Mouse (Mus musculus) lung, adult 2 months (tissue): Measurements from ENCODE around the gene Ces1e. TPM values are rescaled to one million over a fixed set of nuclear protein-coding genes. Genes with fewer than 3 reads are reported as not detected.
"Not testable (repeated sequence)": the region's sequence is repeated elsewhere in the genome, so short reads cannot be mapped to it uniquely, and the experiment has no call there.

ENCODE experiments used
- DNase-seq: peaks from one replicate; pipeline ENCODE4 v3.0.0; 2022
- H3K4me1 ChIP-seq: fragments of 200-500 bp; 2 replicates; pipeline ENCODE4 v1.6.1; 2011; ENCODE audit warnings: low read length; ENCODE audit not compliant: control insufficient read depth, insufficient read depth
- H3K4me3 ChIP-seq: fragments of 200-500 bp; replicated peaks from 2 replicates; pipeline ENCODE3; 2011; ENCODE audit warnings: low read depth, mild to moderate bottlenecking, control low read depth, low read length; ENCODE audit errors: extremely low read depth
- CTCF ChIP-seq: fragments of 200-500 bp; IDR thresholded peaks from 2 replicates; pipeline ENCODE4 v1.5.1; 2011; ENCODE audit warnings: mild to moderate bottlenecking, low read length, control low read depth; ENCODE audit not compliant: insufficient read depth
- POLR2A ChIP-seq: fragments of 200-500 bp; IDR thresholded peaks from 2 replicates; pipeline ENCODE4 v1.6.1; 2011; ENCODE audit warnings: low read depth, mild to moderate bottlenecking, control low read depth, low read length, borderline replicate concordance; ENCODE audit errors: extremely low read depth
- WGBS: fragments of 180-500 bp; shearing (Covaris S2); methylation state at CpG from one replicate; pipeline ENCODE4 v1.1.7; 2018; 5-methylcytosine and 5-hydroxymethylcytosine counted together
- polyA plus RNA-seq: library from polyadenylated mRNA; depleted of rRNA; stranded (reverse); fragments of >200 nt; gene quantifications from 2 replicates; pipeline ENCODE4 v1.2.3, GENCODE M21; 2012

Gene Ces1e
- polyA plus RNA-seq, 1 experiment, result 8.1 TPM

DNA sequence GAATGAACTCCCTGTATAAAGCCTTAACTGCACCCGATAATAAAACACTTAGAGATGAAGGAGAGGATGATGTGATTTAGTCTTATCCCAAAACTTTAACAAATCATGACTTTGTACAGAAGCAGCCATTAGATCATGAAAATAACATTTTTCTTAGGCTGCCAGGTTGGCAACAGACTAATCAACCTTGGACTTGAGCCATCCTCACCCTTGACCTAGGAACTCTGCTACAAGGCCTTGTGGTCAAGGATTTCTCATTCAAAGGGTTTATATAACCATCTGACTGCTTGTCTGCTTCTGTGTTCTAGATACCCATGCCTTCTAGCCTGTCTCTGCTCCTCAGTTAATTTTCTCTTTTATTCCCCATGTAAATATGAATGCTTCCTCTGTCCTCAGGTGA is 5.3 kb upstream of the Ces1e start:
- 80% methylated on average over 1 of the region's 1 CpGs for WGBS
- TF ChIP-seq POLR2A, result no peak
- TF ChIP-seq CTCF, result no peak
- Histone ChIP-seq H3K4me1 (no peaks in the 10 kb centered on the region), H3K4me3 (no peak overlapping the region)
- no peak for DNase-seq

DNA sequence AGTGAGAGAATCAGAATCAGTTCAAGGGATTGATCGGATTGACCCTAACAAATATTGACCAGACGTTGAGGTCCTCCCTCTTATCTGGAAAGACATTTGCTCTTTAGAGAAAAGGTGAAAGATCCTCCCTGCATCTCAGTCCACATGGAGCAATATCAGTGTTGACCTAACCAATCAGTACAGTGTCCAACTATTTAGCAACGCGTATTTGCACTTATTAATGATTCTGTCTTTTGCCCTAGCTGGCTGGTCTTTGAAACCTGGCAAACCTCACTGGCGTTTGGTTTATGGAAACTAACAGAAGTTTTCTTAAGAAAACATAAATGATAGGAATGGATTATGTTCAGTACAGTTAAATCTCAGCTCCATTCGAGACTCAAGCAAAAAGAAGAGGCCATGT is 4.6 kb upstream of the Ces1e start:
- TF ChIP-seq POLR2A (no peak), CTCF (no peak)
- no peaks in the 10 kb centered on the region for H3K4me1 ChIP-seq
- WGBS, result 71% methylated on average over 6 of the region's 6 CpGs
- no peak for DNase-seq
- H3K4me3 ChIP-seq, result no peak overlapping the region

DNA sequence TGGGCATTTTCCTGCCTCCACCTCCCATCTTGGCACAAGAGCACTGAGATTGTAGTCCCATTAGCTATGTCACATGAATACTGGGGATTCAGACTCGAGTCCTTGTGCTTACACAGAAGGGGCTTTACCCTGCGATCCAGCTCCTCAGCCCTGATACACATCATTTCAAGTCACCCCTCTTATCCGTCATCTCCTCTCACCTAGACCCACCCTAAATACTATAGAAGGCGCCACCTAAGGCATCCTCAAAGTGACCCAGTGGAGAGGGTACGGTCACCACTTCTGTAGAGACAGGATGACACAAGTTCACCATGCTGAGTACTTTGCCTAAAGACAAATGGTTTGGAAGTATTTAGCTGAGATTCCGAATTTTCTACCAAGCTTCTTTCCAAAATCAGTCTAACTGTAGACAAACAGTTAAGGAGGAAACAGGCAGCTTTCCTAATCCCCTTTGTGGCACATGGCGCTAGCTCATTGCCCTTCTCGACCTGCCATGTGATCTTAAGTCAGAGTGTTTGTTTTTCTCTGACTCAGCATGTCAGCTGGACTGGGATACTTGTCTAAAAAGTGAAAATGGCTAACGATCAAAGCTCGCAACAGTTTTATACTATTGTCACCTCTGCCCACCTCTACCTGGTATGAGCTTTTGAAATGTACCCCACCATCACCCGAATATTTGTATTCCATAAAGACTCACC is 597 bp downstream of the Ces1e start:
- TF ChIP-seq CTCF (no peak), POLR2A (no peak)
- H3K4me1 ChIP-seq, result no peaks in the 10 kb centered on the region
- WGBS, result 43% methylated on average over 11 of the region's 11 CpGs
- DNase-seq, result peak; percentile 42
- H3K4me3 ChIP-seq, result peak overlapping the region; percentile 30

DNA sequence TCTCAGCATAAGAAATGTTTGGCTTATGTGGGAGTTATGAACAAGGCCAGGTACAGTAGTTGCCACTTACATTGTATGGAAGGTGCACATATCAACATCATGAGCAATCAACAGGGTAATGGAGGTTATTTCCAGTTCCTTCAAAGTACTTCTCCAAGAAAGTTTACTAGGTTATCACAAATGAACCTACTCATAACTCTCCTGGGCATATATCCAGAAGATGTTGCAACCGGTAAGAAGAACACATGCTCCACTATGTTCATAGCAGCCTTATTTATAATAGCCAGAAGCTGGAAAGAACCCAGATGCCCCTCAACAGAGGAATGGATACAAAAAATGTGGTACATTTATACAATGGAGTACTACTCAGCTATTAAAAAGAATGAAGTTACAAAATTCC is 2.9 kb downstream of the Ces1e start:
- not testable (repeated sequence) for H3K4me1 ChIP-seq, H3K4me3 ChIP-seq, DNase-seq
- WGBS, result 71% methylated on average over 1 of the region's 1 CpGs

DNA sequence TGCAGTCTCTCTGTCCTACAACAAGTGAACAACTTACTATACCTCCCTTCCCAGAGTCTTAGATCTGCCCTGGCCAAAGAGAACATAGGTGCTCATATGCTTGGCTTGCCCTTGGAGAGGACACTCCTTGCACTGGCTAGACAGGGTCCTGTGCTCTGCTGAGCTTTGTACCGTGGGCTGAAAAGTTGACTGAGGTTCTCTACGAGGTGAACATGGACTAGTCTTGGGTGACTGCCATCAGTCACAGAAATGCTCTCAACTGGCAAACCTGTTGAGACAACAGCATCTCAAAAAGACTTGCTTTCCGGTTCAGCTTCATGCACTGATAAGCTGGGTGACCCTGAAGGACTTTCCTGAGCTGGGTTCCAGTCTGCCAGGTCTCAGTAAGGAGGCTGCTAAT is 7.5 kb downstream of the Ces1e start:
- no peak overlapping the region for H3K4me3 ChIP-seq
- no peak for DNase-seq
- WGBS, result 51% methylated on average over 3 of the region's 3 CpGs
- no peaks in the 10 kb centered on the region for H3K4me1 ChIP-seq
- no peak for TF ChIP-seq POLR2A
- no peak for TF ChIP-seq CTCF

DNA sequence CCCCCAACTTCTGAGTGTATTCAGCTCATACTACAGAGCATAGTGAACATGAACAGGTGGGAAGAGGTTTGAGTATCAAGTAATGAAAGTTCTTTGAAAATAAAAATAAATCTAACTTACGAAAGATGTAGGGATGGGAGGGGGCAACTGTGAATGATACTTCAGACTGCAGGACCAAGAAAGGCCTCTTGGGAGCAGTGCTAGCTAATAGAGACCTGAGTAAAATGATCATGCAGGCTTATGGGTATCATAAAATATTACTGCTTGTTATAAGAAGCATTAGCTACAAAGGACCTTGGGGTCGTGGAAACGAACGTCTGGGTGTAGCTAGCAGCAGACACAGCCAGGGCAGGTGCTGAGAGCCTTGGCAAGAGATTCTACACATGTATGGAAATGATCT is 11.6 kb downstream of the Ces1e start:
- Histone ChIP-seq H3K4me1 (no peaks in the 10 kb centered on the region), H3K4me3 (no peak overlapping the region)
- TF ChIP-seq POLR2A (no peak), CTCF (no peak)
- no peak for DNase-seq
- WGBS, result 63% methylated on average over 4 of the region's 4 CpGs

DNA sequence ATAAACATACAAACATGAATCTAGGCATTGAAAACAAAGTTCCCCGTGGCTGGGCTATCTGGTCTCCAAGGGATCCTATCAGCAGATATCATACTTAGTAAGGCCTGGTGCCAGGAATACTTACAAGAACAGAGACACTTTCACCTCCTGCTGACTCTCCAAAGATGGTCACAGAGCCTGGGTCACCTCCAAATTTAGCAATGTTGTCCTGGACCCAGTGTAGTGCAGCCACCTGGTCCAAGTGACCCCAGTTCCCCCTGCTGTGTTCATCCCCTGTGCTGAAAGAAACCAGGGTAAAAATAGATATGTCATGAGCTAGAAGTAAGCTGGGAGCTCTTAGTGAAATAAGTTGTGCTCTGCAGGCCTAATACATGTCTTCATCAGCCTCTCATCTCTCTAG is 12.0 kb downstream of the Ces1e start:
- WGBS, result 32% methylated on average over 1 of the region's 1 CpGs
- no peak for DNase-seq
- no peak for TF ChIP-seq CTCF
- TF ChIP-seq POLR2A, result no peak
- no peak overlapping the region for H3K4me3 ChIP-seq
- no peaks in the 10 kb centered on the region for H3K4me1 ChIP-seq

DNA sequence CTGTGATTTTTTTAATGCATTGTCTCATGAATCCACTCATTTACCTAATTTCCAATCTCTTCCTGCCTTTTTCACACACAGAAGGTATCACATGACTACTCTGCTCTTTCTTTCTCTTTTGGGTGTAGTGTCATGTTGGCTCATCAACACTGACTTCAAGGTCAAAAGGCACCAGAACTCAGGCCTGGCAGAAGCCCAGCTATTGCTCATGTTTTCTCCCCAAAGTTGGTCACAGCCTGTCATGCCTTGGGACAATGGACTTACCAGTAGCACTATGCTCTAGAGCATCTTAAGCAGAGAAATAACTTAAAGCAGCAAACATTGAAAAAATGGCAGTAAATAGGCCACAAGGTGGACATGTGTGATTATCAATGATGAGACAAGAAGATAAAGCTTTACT is 18.3 kb downstream of the Ces1e start:
- no peak for DNase-seq
- H3K4me3 ChIP-seq, result no peak overlapping the region
- no peaks in the 10 kb centered on the region for H3K4me1 ChIP-seq
- no peak for TF ChIP-seq POLR2A
- TF ChIP-seq CTCF, result no peak

DNA sequence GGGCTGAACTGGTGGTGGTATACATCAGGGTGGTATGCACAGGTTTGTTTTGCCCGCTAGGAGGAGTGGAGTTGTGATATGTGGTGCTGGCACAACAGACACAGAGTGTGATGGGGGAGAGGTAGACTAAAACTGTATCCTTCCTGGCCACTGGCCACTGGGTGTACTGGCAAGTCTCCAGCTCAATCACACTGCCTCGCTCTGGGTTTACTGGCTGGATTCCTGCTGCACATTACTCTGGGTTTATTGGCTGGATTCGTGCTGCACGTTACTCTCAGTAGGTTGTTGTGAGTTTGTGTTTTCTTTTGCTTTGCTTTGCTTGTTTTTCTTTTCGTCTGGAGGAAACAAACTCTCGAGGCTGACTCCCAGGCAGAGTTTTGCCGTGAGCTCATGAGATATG is 30.3 kb downstream of the Ces1e start:
- 35% methylated on average over 7 of the region's 7 CpGs for WGBS
- DNase-seq, H3K4me1 ChIP-seq, H3K4me3 ChIP-seq: not testable (repeated sequence)

DNA sequence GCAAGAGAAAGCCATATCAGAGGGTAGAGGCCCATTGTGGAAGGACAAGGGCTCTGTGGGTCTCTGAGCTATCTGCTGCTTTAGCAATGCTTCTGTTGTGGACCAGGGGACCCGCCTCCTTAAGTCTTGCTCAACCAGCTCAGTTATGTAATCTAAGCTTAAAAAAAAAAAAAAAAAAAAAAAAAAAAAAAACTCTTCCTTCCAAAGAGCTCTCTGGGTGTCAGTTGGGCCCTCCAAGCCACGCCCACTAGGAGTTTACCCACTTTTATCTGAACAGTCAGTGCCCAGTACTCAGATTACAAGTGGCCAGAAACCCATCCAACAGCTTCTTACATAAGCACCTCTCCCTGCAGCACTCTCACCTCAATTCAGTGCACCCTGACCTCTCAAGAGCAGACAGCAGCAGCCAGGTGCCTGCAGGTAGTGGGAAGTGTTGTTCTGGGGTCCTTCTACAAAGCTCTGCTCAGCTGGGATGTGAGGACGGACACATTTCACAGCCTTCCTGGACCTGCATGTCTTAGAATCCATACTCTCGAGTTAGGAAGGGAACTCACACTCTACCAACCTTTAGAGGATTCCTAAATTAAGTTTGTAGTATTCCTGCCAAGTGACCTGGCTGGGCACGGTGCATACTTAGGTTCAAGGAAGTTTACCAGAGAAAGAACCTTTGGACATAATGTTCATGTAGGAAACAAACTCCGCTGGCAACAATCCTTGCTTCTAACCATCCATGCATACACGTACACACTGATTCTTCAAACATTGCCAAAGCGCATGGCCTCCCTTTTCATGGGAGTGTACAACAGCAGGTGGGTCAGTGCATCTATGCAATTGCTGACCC is 31.5 kb downstream of the Ces1e start, which contains the start of gene Ces1d:
Gene Ces1d, minus strand, starts transcription at position 154 of the 841 bp plus-strand sequence.
- TF ChIP-seq POLR2A (peak; percentile 85; the same call in 1 of the 2 replicates), CTCF (no peak)
- H3K4me1 ChIP-seq, result no peaks in the 10 kb centered on the region; the same call in 1 of the 2 replicates
- 48% methylated on average over 8 of the region's 8 CpGs for WGBS
- peak within 1 kb of the TSS; percentile 72 for H3K4me3 ChIP-seq
- peak; percentile 72 for DNase-seq

DNA sequence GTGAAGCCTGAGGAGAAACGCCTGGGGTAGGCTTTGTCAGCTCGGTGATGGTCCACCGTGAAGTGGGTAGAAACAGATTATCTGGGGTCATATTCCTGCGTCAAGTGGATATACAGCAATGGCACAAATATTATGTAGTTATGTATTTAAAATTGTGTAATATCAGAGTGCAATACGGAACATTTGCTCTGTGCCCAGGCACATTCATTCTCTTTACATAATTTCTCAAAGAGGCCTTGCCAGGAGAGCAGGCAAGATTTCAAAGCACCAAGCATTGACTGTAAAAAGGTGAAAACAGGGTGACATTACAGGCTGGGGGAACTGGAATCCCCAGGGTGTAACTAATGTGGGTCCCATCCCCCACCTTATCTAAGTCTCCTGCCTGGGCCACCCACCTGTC is 33.0 kb downstream of the Ces1e start:
- peak overlapping the region; percentile 72 for H3K4me3 ChIP-seq
- DNase-seq, result no peak
- 65% methylated on average over 5 of the region's 5 CpGs for WGBS
- H3K4me1 ChIP-seq, result no peaks in the 10 kb centered on the region; the same call in 1 of the 2 replicates
- TF ChIP-seq POLR2A (no peak), CTCF (no peak)
